19 mouse cellular contexts compared by ENCODE assay signal in the genomic region with DNA sequence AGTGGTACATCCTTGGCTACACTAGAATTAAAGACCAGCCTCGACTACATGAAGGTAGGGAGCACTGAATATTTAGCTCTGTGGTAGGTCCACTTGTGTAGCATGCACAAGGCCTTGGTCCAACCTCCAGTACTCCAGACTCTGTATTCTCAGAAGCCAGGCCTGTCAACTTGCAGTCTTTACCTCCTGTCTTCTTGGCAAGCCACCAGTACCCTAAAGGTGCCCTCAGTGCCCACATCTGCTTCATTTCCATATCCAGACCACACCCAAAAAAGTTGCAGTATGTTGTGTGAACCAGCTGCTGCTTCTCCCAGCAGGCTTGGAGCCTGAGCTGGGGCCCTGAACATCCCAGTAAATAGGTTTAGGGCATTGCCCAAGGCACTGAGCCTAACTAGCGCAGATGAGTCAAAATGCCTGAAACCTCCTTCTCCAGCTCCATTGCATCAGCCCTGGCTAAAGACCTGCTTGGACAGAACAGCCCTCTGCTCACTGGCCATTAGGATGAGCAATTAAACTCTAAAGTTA. TPM values are rescaled to one million over a fixed set of nuclear protein-coding genes. Genes with fewer than 3 reads are reported as not detected.
DNase-seq lines count a peak whose midpoint lies in the region; ATAC-seq and TF ChIP-seq lines count a peak whose summit lies in the region.
"Had no signal": no experiment of that assay in that cellular context is flagged by ENCODE, and none has a peak within 500 bp of the region (broad histone marks: within the 10 kb centered on the region; RNA-seq: fewer than 3 reads in every experiment).

No protein-coding gene starts in this region.

- no peak overlapping the region for H3K4me2 ChIP-seq in forebrain, postnatal 0 days (ENCODE audit: low read depth)
- H3K4me2 ChIP-seq in forebrain, embryonic 15.5 days (replicated peaks), result no peak overlapping the region
- no peak overlapping the region for H3K4me2 ChIP-seq in limb, embryonic 15.5 days
- H3K4me2 ChIP-seq in myocyte (ENCODE audit: low read depth), result peak overlapping the region; percentile 76

- no peak overlapping the region for H3K9ac ChIP-seq in forebrain, postnatal 0 days
- no peak overlapping the region for H3K9ac ChIP-seq in forebrain, embryonic 15.5 days (replicated peaks)
- no peak overlapping the region for H3K9ac ChIP-seq in limb, embryonic 15.5 days

- H3K79me2 ChIP-seq in myocyte (ENCODE audit: control insufficient read depth, insufficient read depth), result peaks cover 28% of the 10 kb centered on the region

- H3K4me1 ChIP-seq in forebrain, postnatal 0 days (ENCODE audit: insufficient read depth), result 0 out of 2 replicates have a peak, but pooled peaks cover 7% of the 10 kb centered on the region
- H3K4me1 ChIP-seq in forebrain, embryonic 15.5 days, result peaks cover 29% of the 10 kb centered on the region
- peaks cover 25% of the 10 kb centered on the region for H3K4me1 ChIP-seq in limb, embryonic 15.5 days
- peaks cover 46% of the 10 kb centered on the region for H3K4me1 ChIP-seq in limb, embryonic 10.5 days

- ATAC-seq in forebrain, postnatal 0 days, result no peak
- ATAC-seq in forebrain, embryonic 15.5 days (replicated peaks), result no peak
- ATAC-seq in limb, embryonic 15.5 days (ENCODE audit: insufficient number of reproducible peaks, low FRiP score, low TSS enrichment, low read depth), result no peak
- ATAC-seq in cerebellum, adult (ENCODE audit: insufficient number of reproducible peaks, low FRiP score, low TSS enrichment), result no peak
- ATAC-seq: liver, postnatal 0 days; Patski had no signal

- H3K36me3 ChIP-seq in forebrain, postnatal 0 days (ENCODE audit: insufficient read depth), result peaks cover 48% of the 10 kb centered on the region
- H3K36me3 ChIP-seq in forebrain, embryonic 15.5 days, result peaks cover 49% of the 10 kb centered on the region
- H3K36me3 ChIP-seq in limb, embryonic 15.5 days, result peaks cover 48% of the 10 kb centered on the region
- peaks cover 74% of the 10 kb centered on the region for H3K36me3 ChIP-seq in limb, embryonic 10.5 days
- H3K36me3 ChIP-seq in myocyte (ENCODE audit: control insufficient read depth, insufficient read depth), result peaks cover 22% of the 10 kb centered on the region

- TF ChIP-seq CTCF in forebrain, postnatal 0 days (IDR thresholded peaks at IDR 0.05; ENCODE audit: low read depth), result no peak

- WGBS in forebrain, postnatal 0 days, result 94% methylated on average over 2 of the region's 2 CpGs
- 84% methylated on average over 2 of the region's 2 CpGs for WGBS in forebrain, embryonic 15.5 days
- 85% methylated on average over 2 of the region's 2 CpGs for WGBS in limb, embryonic 15.5 days
- 91% methylated on average over 2 of the region's 2 CpGs for WGBS in limb, embryonic 10.5 days

- no peak overlapping the region for H3ac ChIP-seq in myocyte (ENCODE audit: control insufficient read depth, insufficient read length)

- H3K27me3 ChIP-seq in forebrain, postnatal 0 days (ENCODE audit: insufficient read depth, low read length), result no peaks in the 10 kb centered on the region
- H3K27me3 ChIP-seq in forebrain, embryonic 15.5 days, result no peaks in the 10 kb centered on the region
- no peaks in the 10 kb centered on the region for H3K27me3 ChIP-seq in limb, embryonic 15.5 days
- H3K27me3 ChIP-seq in limb, embryonic 10.5 days (ENCODE audit: low read depth, poor library complexity, severe bottlenecking), result no peaks in the 10 kb centered on the region
- no peaks in the 10 kb centered on the region for H3K27me3 ChIP-seq in myocyte (ENCODE audit: control insufficient read depth, insufficient read depth, insufficient read length)
- H3K27me3 ChIP-seq: limb, embryonic 13.5 days; Patski had no signal

- DNase-seq in forebrain, postnatal 0 days, result no peak
- DNase-seq in limb, embryonic 10.5 days (ENCODE audit: low spot score), result no peak
- peak; percentile 32 for DNase-seq in MN1 (ENCODE audit: low spot score)
- DNase-seq in left cerebral cortex, adult 18-20 months (ENCODE audit: low spot score in 2 of 2), result no peak
- DNase-seq: cerebellum, adult 11 months; gastrocnemius, postnatal 10 days; kidney, adult 11 months; kidney, postnatal 4 days; liver, postnatal 0 days; right cerebral cortex, postnatal 25 days; thymus, adult 18-20 months had no signal

- H3K4me3 ChIP-seq in forebrain, postnatal 0 days (ENCODE audit: low read depth, low read length), result no peak overlapping the region
- no peak overlapping the region for H3K4me3 ChIP-seq in forebrain, embryonic 15.5 days
- H3K4me3 ChIP-seq in limb, embryonic 15.5 days, result no peak overlapping the region
- H3K4me3 ChIP-seq in limb, embryonic 10.5 days, result no peak overlapping the region
- H3K4me3 ChIP-seq in myocyte, result no peak overlapping the region

- no peak for TF ChIP-seq POLR2A in myocyte (IDR thresholded peaks at IDR 0.05; ENCODE audit: insufficient read length, low read depth)

- H3K9me3 ChIP-seq in forebrain, postnatal 0 days (ENCODE audit: low read length), result no peaks in the 10 kb centered on the region
- no peaks in the 10 kb centered on the region for H3K9me3 ChIP-seq in forebrain, embryonic 15.5 days
- no peaks in the 10 kb centered on the region for H3K9me3 ChIP-seq in limb, embryonic 15.5 days
- H3K9me3 ChIP-seq in limb, embryonic 10.5 days (replicated peaks), result no peaks in the 10 kb centered on the region
- H3K9me3 ChIP-seq: heart, embryonic 10.5 days; limb, embryonic 13.5 days had no signal

- H3K27ac ChIP-seq in forebrain, postnatal 0 days (ENCODE audit: low read depth, low read length), result peak overlapping the region; percentile 81; the same call in 1 of the 2 replicates
- H3K27ac ChIP-seq in forebrain, embryonic 15.5 days (replicated peaks), result no peak overlapping the region
- H3K27ac ChIP-seq in limb, embryonic 15.5 days, result peak overlapping the region; percentile 93; the same call in 1 of the 2 replicates
- H3K27ac ChIP-seq in limb, embryonic 10.5 days, result no peak overlapping the region

TF ChIP-seq in myocyte, 11 proteins besides CTCF, POLR2A, EP300 and RAD21:
- TF ChIP-seq TCF3 (IDR thresholded peaks at IDR 0.05; ENCODE audit: insufficient read length, low read depth) (no peak), SRF (IDR thresholded peaks at IDR 0.05; ENCODE audit: control insufficient read depth, insufficient read length, low read depth) (no peak), TCF12 (IDR thresholded peaks at IDR 0.05; ENCODE audit: insufficient read depth, poor library complexity, severe bottlenecking) (no peak), MAX (IDR thresholded peaks at IDR 0.05; ENCODE audit: low read depth) (no peak), POLR2AphosphoS2 (IDR thresholded peaks at IDR 0.05; ENCODE audit: insufficient read length, low read depth) (no peak)

RNA-seq across cellular contexts. Expression of a gene that starts 1.0 kb away (rescaled TPM):
- total RNA-seq in forebrain, postnatal 0 days (2014; rRNA removed), result 299 and 495 TPM in 2 replicates
- polyA plus RNA-seq in forebrain, postnatal 0 days (2015; fragmentation: Nextera tagmentation; extraction: Ambion mirVana), result 195 and 278 TPM in 2 replicates
- polyA plus RNA-seq in forebrain, embryonic 15.5 days (2015; fragmentation: Nextera tagmentation; extraction: Ambion mirVana), result 105 and 106 TPM in 2 replicates
- polyA plus RNA-seq in limb, embryonic 15.5 days (2015; fragmentation: Nextera tagmentation; extraction: Ambion mirVana), result 322 and 365 TPM in 2 replicates
- 151 and 152 TPM in 2 replicates for polyA plus RNA-seq in limb, embryonic 10.5 days (2016; fragmentation: Nextera tagmentation; extraction: Ambion mirVana)
- 1,152 TPM for polyA plus RNA-seq in myocyte (2012; fragmentation: generic; extraction: Trizol)
- total RNA-seq in left cerebral cortex, adult 18-20 months (2021), result 10 to 100 TPM; 65.5 to 77.6 TPM

RNA-seq across cellular contexts. Expression of a gene that starts 11.0 kb away (rescaled TPM):
- total RNA-seq in forebrain, postnatal 0 days (2014; rRNA removed), result 90.4 and 115 TPM in 2 replicates
- polyA plus RNA-seq in forebrain, postnatal 0 days (2015; fragmentation: Nextera tagmentation; extraction: Ambion mirVana), result 448 and 574 TPM in 2 replicates
- 363 and 387 TPM in 2 replicates for polyA plus RNA-seq in forebrain, embryonic 15.5 days (2015; fragmentation: Nextera tagmentation; extraction: Ambion mirVana)
- polyA plus RNA-seq in limb, embryonic 15.5 days (2015; fragmentation: Nextera tagmentation; extraction: Ambion mirVana), result 341 and 347 TPM in 2 replicates
- polyA plus RNA-seq in limb, embryonic 10.5 days (2016; fragmentation: Nextera tagmentation; extraction: Ambion mirVana), result 578 and 666 TPM in 2 replicates
- polyA plus RNA-seq in myocyte (2012; fragmentation: generic; extraction: Trizol), result 258 TPM
- total RNA-seq in left cerebral cortex, adult 18-20 months (2021), result 100 to 1,000 TPM; 105 to 113 TPM
- total RNA-seq: hematopoietic stem cell, adult 5-6 weeks had no signal

RNA-seq across cellular contexts. Expression of a gene that starts 11.2 kb away (rescaled TPM):
- 60.0 and 103 TPM in 2 replicates for total RNA-seq in forebrain, postnatal 0 days (2014; rRNA removed)
- 361 and 415 TPM in 2 replicates for polyA plus RNA-seq in forebrain, postnatal 0 days (2015; fragmentation: Nextera tagmentation; extraction: Ambion mirVana)
- polyA plus RNA-seq in forebrain, embryonic 15.5 days (2015; fragmentation: Nextera tagmentation; extraction: Ambion mirVana), result 312 and 316 TPM in 2 replicates
- polyA plus RNA-seq in limb, embryonic 15.5 days (2015; fragmentation: Nextera tagmentation; extraction: Ambion mirVana), result 109 and 113 TPM in 2 replicates
- polyA plus RNA-seq in limb, embryonic 10.5 days (2016; fragmentation: Nextera tagmentation; extraction: Ambion mirVana), result 386 and 480 TPM in 2 replicates
- 48.7 TPM for polyA plus RNA-seq in myocyte (2012; fragmentation: generic; extraction: Trizol)
- 100 to 1,000 TPM; 108 to 123 TPM for total RNA-seq in left cerebral cortex, adult 18-20 months (2021)

RNA-seq across cellular contexts. Expression of a gene that starts 38.8 kb away (rescaled TPM):
- total RNA-seq in forebrain, postnatal 0 days (2014; rRNA removed), result 127 and 155 TPM in 2 replicates
- 50.0 and 67.1 TPM in 2 replicates for polyA plus RNA-seq in forebrain, postnatal 0 days (2015; fragmentation: Nextera tagmentation; extraction: Ambion mirVana)
- 90.9 and 96.7 TPM in 2 replicates for polyA plus RNA-seq in forebrain, embryonic 15.5 days (2015; fragmentation: Nextera tagmentation; extraction: Ambion mirVana)
- polyA plus RNA-seq in limb, embryonic 15.5 days (2015; fragmentation: Nextera tagmentation; extraction: Ambion mirVana), result 39.4 and 44.0 TPM in 2 replicates
- 28.0 and 30.4 TPM in 2 replicates for polyA plus RNA-seq in limb, embryonic 10.5 days (2016; fragmentation: Nextera tagmentation; extraction: Ambion mirVana)
- polyA plus RNA-seq in myocyte (2012; fragmentation: generic; extraction: Trizol), result 16.9 TPM
- 100 to 1,000 TPM; 267 to 275 TPM for total RNA-seq in left cerebral cortex, adult 18-20 months (2021)

Comparison
In these comparisons a context has a peak if more than half of its experiments do, and no peak if none do; other contexts are left out.
1. H3K27ac ChIP-seq: peak in forebrain, postnatal 0 days (single experiment) and limb, embryonic 15.5 days (single experiment); none in forebrain, embryonic 15.5 days (single experiment) and limb, embryonic 10.5 days (single experiment).